Mouse (Mus musculus) heart, embryonic 13.5 days (tissue): ENCODE measurements at regions not wholly inside any gene's neighbourhood (a gene's known extent, or its start where the extent isn't known, plus 50 kb on each side); places are given as distances from the start of the nearest gene placed in this dataset.

Experiments used
- ATAC-seq: fragments of 200-750 bp; cut with Nextera tagmentation; 2 replicates; pipeline ENCODE4 v1.8.0; 2017; ENCODE audit warnings: moderate TSS enrichment; ENCODE audit not compliant: insufficient number of reproducible peaks, low FRiP score, low TSS enrichment; ENCODE audit errors: extremely low read depth
- H3K27ac ChIP-seq: fragments of 300-500 bp; sonication (generic); replicated peaks from 2 replicates; pipeline ENCODE4 v1.5.1; 2015; ENCODE audit warnings: moderate library complexity, mild to moderate bottlenecking, inconsistent platforms
- H3K27me3 ChIP-seq: fragments of 300-500 bp; sonication (generic); replicated peaks from 2 replicates; pipeline ENCODE4 v1.6.1; 2015; ENCODE audit warnings: mild to moderate bottlenecking, inconsistent platforms
- H3K36me3 ChIP-seq: fragments of 300-500 bp; sonication (generic); 2 replicates; pipeline ENCODE4 v1.6.1; 2015; ENCODE audit warnings: mild to moderate bottlenecking, inconsistent platforms
- H3K4me1 ChIP-seq: fragments of 300-500 bp; sonication (generic); 2 replicates; pipeline ENCODE4 v1.6.1; 2015; ENCODE audit warnings: inconsistent platforms
- H3K4me2 ChIP-seq: fragments of 300-500 bp; sonication (generic); 2 replicates; pipeline ENCODE4 v1.6.1; 2015; ENCODE audit warnings: inconsistent platforms, mild to moderate bottlenecking, moderate library complexity
- H3K4me3 ChIP-seq: fragments of 300-500 bp; sonication (generic); 2 replicates; pipeline ENCODE4 v1.5.1; 2015; ENCODE audit warnings: moderate library complexity, mild to moderate bottlenecking, inconsistent platforms
- H3K9ac ChIP-seq: fragments of 300-500 bp; sonication (generic); 2 replicates; pipeline ENCODE4 v1.6.1; 2015; ENCODE audit warnings: inconsistent platforms, mild to moderate bottlenecking, moderate library complexity
- H3K9me3 ChIP-seq: fragments of 300-500 bp; sonication (generic); 2 replicates; pipeline ENCODE4 v1.6.1; 2016; ENCODE audit warnings: inconsistent platforms
- WGBS: fragments of 180-500 bp; shearing (Covaris S2); methylation state at CpG from one replicate; pipeline ENCODE4 v1.1.7; 2015; ENCODE audit warnings: mixed read lengths; 5-methylcytosine and 5-hydroxymethylcytosine counted together

DNA sequence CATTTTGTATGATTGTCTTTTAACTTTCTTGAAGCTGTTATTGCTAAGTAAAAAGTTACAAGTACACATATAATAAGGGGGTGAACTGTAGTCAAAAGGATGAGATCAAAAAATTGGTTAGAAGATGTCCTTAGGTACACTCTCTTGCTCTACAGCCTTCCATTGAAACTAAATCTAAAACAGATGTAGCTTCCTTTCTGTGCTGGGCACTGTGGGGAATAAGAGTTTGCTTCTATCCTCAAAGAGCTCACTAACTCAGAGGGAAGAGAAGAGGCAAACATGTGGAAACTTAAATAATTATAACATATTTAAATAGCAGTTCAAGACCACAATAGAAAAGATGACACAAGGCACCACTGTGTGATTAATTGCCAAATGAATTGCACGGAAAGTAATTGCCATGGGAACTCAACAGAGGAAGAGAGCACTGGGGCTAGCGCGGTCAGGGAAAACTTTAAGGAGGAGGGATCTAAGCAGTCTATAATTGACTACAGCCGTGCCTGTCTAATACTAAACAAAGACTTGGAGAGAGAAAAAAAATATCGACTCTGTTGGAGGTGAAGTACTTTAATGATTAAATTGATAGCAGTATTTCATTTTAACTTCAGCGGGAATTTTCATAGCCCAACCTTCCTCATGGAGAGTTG is 57.9 kb upstream of the Ammecr1 start:
- no peaks in the 10 kb centered on the region for H3K4me1 ChIP-seq
- no peaks in the 10 kb centered on the region for H3K36me3 ChIP-seq
- H3K4me3 ChIP-seq: no peak overlapping the region
- H3K27me3 ChIP-seq: peaks cover 4% of the 10 kb centered on the region; the same call in 1 of the 2 replicates
- no peak overlapping the region for H3K27ac ChIP-seq
- no peak overlapping the region for H3K4me2 ChIP-seq
- no peak overlapping the region for H3K9ac ChIP-seq
- H3K9me3 ChIP-seq: no peaks in the 10 kb centered on the region
- WGBS: 73% methylated on average over 6 of the region's 6 CpGs
- no peak for ATAC-seq

DNA sequence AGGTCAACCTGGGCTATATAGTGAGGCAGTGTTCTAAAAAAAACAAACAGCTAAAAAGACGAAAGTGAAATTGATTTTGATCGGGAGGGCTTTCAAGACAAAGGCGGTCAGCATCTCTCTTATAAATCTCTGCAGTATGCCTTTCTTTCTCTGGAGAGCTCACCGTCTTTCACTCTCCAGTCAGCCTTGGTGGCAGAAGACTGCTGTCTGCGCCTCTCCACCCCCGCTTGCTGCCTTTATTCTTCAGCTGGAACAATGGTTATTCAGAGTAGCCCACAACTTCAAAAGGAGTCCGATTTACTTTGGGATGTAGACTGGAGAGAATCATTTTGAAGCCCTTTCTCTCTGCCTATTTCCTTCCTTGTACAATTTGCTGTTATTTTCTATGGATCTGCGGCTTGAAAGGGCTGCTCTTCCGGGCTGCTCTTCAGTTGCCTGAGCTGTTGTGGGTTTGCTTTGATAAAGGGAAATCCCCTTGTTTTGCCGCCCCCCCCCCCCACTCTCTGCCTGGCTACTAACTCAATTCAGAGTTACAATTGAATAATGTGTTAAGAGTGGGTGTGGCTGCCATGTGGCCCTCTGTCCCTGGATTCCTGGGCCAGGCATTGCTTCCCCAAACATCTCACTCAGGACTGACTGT is 64.0 kb upstream of the Ammecr1 start:
- H3K4me2 ChIP-seq: peak overlapping the region; percentile 43
- no peak overlapping the region for H3K27ac ChIP-seq
- H3K4me1 ChIP-seq: peaks cover 4% of the 10 kb centered on the region; the same call in 1 of the 2 replicates
- ATAC-seq: no peak
- no peak overlapping the region for H3K9ac ChIP-seq
- H3K36me3 ChIP-seq: no peaks in the 10 kb centered on the region
- H3K27me3 ChIP-seq: peaks cover 3% of the 10 kb centered on the region; the same call in 1 of the 2 replicates
- 33% methylated on average over 10 of the region's 10 CpGs for WGBS
- H3K4me3 ChIP-seq: no peak overlapping the region
- no peaks in the 10 kb centered on the region for H3K9me3 ChIP-seq

GRCm38 (mm10) chrX:143039878-143040277 is 59.5 kb upstream of the Rtl9 start:
- 67% methylated on average over 4 of the region's 4 CpGs for WGBS

GRCm38 (mm10) chrX:143044296-143044695 is 55.1 kb upstream of the Rtl9 start:
- H3K27ac ChIP-seq: no peak overlapping the region
- H3K9me3 ChIP-seq: no peaks in the 10 kb centered on the region
- H3K4me3 ChIP-seq: no peak overlapping the region
- H3K4me1 ChIP-seq: no peaks in the 10 kb centered on the region
- no peaks in the 10 kb centered on the region for H3K36me3 ChIP-seq
- H3K27me3 ChIP-seq: 0 out of 2 replicates have a peak, but pooled peaks cover 5% of the 10 kb centered on the region
- no peak for ATAC-seq
- 72% methylated on average over 4 of the region's 4 CpGs for WGBS
- H3K9ac ChIP-seq: no peak overlapping the region
- no peak overlapping the region for H3K4me2 ChIP-seq

More at GRCm38 (mm10) chrX:143039878-143040277, 59.5 kb upstream of the Rtl9 start:
- no peak for ATAC-seq
- Histone ChIP-seq H3K27ac (no peak overlapping the region), H3K9me3 (no peaks in the 10 kb centered on the region), H3K27me3 (peaks cover 5% of the 10 kb centered on the region; the same call in 1 of the 2 replicates), H3K4me2 (no peak overlapping the region), H3K36me3 (no peaks in the 10 kb centered on the region), H3K4me1 (no peaks in the 10 kb centered on the region), H3K4me3 (no peak overlapping the region), H3K9ac (no peak overlapping the region)

DNA sequence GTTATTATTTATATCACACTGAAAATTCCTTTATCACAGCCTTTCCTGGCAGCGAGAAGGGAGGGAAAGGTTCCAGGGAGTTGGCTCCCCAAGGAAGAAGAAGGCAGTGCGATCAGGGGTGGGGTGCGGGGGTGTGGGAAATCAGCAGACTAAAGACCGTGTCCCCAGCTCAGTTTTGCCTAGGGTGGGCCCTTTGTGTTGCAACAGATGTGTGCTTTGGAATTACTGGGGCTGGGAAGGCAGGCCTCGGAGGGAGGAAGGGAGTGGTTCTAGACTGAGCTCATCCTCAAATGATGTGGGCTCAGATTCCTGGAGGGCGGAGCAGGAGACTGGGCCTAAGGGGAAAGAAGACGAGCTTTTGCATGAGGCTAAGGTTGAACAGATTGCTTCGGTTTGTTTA is 53.1 kb upstream of the Rtl9 start:
- no peak overlapping the region for H3K9ac ChIP-seq
- 60% methylated on average over 8 of the region's 8 CpGs for WGBS
- H3K36me3 ChIP-seq: no peaks in the 10 kb centered on the region
- H3K9me3 ChIP-seq: no peaks in the 10 kb centered on the region
- no peak overlapping the region for H3K4me2 ChIP-seq
- ATAC-seq: no peak
- no peak overlapping the region for H3K4me3 ChIP-seq
- H3K27ac ChIP-seq: no peak overlapping the region
- H3K4me1 ChIP-seq: no peaks in the 10 kb centered on the region
- 0 out of 2 replicates have a peak, but pooled peaks cover 5% of the 10 kb centered on the region for H3K27me3 ChIP-seq
